Mouse (Mus musculus) heart, adult 2 months (tissue): Measurements from ENCODE around the gene Atf6. TPM values are rescaled to one million over a fixed set of nuclear protein-coding genes. Genes with fewer than 3 reads are reported as not detected.

Source experiments
- DNase-seq, 2 experiments: peaks; one replicate each; pipeline ENCODE4 v3.0.0; 2021
- H3K27ac ChIP-seq: fragments of 200-600 bp; 2 replicates; pipeline ENCODE4 v1.8.1; 2022
- H3K27me3 ChIP-seq: fragments of 200-500 bp; 2 replicates; pipeline ENCODE4 v1.6.1; 2012; ENCODE audit warnings: mild to moderate bottlenecking, low read length, inconsistent platforms, mixed read lengths; ENCODE audit not compliant: control insufficient read depth, insufficient read depth
- H3K36me3 ChIP-seq: fragments of 200-500 bp; 2 replicates; pipeline ENCODE4 v1.6.1; 2012; ENCODE audit warnings: low read length, inconsistent platforms; ENCODE audit not compliant: control insufficient read depth, insufficient read depth
- H3K4me1 ChIP-seq: fragments of 200-500 bp; 2 replicates; pipeline ENCODE4 v1.6.1; 2011; ENCODE audit warnings: low read length; ENCODE audit not compliant: control insufficient read depth, insufficient read depth
- H3K4me3 ChIP-seq: fragments of 200-600 bp; 2 replicates; pipeline ENCODE4 v1.8.1; 2022
- H3K79me2 ChIP-seq: fragments of 200-500 bp; replicated peaks from 2 replicates; pipeline ENCODE4 v1.6.1; 2012; ENCODE audit warnings: mild to moderate bottlenecking, inconsistent platforms, low read length, moderate library complexity, mixed read lengths; ENCODE audit not compliant: control insufficient read depth, insufficient read depth
- H3K9ac ChIP-seq: fragments of 200-500 bp; 2 replicates; pipeline ENCODE4 v1.6.1; 2012; ENCODE audit warnings: low read depth, mild to moderate bottlenecking, control low read depth, inconsistent platforms, low read length, mixed read lengths
- CTCF ChIP-seq: fragments of 200-600 bp; IDR thresholded peaks from 2 replicates; pipeline ENCODE4 v1.8.1; 2022; ENCODE audit warnings: antibody characterized with exemption, mild to moderate bottlenecking, moderate library complexity
- EP300 ChIP-seq: fragments of 200-500 bp; IDR thresholded peaks from 2 replicates; pipeline ENCODE4 v1.6.1; 2011; ENCODE audit warnings: low read depth, low read length, control low read depth; ENCODE audit not compliant: insufficient read depth
- POLR2A ChIP-seq: fragments of 200-500 bp; IDR thresholded peaks from 2 replicates; pipeline ENCODE4 v1.6.1; 2011; ENCODE audit warnings: mild to moderate bottlenecking, low read depth, low read length, control low read depth; ENCODE audit not compliant: insufficient read depth
- WGBS: fragments of 180-500 bp; shearing (Covaris S2); methylation state at CpG from one replicate; pipeline ENCODE4 v1.1.7; 2018; 5-methylcytosine and 5-hydroxymethylcytosine counted together
- intact Hi-C: fragments of 180-260 bp; cut with DNase I; formaldehyde crosslinking; loops from one replicate; pipeline ENCODE4 v1.15.1; 2025
- polyA plus RNA-seq: library from polyadenylated mRNA; depleted of rRNA; stranded (reverse); fragments of >200 nt; gene quantifications from 2 replicates; pipeline ENCODE4 v1.2.3, GENCODE M21; 2012
- total RNA-seq, 2 experiments: library from RNA; stranded (reverse); gene quantifications; 2 replicates each; pipeline ENCODE4 v1.2.3; 2021

The Atf6 gene
- total and polyA plus RNA-seq, 3 experiments: 22.0 to 82.3 (median 62.6) TPM

GRCm38 (mm10) chr1:170766997-170767396, 100.6 kb downstream of the Atf6 start:
- Histone ChIP-seq H3K27me3 (no peaks in the 10 kb centered on the region), H3K9ac (no peak overlapping the region), H3K4me1 (peaks cover 4% of the 10 kb centered on the region), H3K36me3 (peaks cover 10% of the 10 kb centered on the region), H3K4me3 (no peak overlapping the region), H3K79me2 (no peaks in the 10 kb centered on the region; the same call in 1 of the 2 replicates), H3K27ac (peak overlapping the region; percentile 62)
- intact Hi-C loops: loop anchor here (5.0 kb wide), 1 partner anchor 115 kb away; no protein-coding TSS in a partner anchor
- WGBS: 10% methylated on average over 2 of the region's 2 CpGs
- no peak for TF ChIP-seq EP300
- TF ChIP-seq POLR2A: no peak
- TF ChIP-seq CTCF: no peak
- DNase-seq: no peak

GRCm38 (mm10) chr1:170764798-170765197, 102.8 kb downstream of the Atf6 start:
- Histone ChIP-seq H3K4me1 (peaks cover 6% of the 10 kb centered on the region), H3K27me3 (no peaks in the 10 kb centered on the region), H3K36me3 (peaks cover 10% of the 10 kb centered on the region), H3K79me2 (no peaks in the 10 kb centered on the region), H3K4me3 (no peak overlapping the region), H3K27ac (no peak overlapping the region), H3K9ac (no peak overlapping the region)
- WGBS: 50% methylated on average over 1 of the region's 1 CpGs
- DNase-seq: no peak
- TF ChIP-seq CTCF (no peak), POLR2A (no peak), EP300 (no peak)
- intact Hi-C loops: loop anchor here (5.0 kb wide), 1 partner anchor 112 kb away; no protein-coding TSS in a partner anchor

GRCm38 (mm10) chr1:170761634-170762033, 105.9 kb downstream of the Atf6 start:
- no peak overlapping the region for H3K9ac ChIP-seq
- 97% methylated on average over 1 of the region's 1 CpGs for WGBS
- H3K36me3 ChIP-seq: peaks cover 2% of the 10 kb centered on the region
- DNase-seq: no peak
- intact Hi-C loops: no loop called here
- TF ChIP-seq CTCF (no peak), EP300 (no peak), POLR2A (no peak)
- H3K79me2 ChIP-seq: no peaks in the 10 kb centered on the region
- no peaks in the 10 kb centered on the region for H3K27me3 ChIP-seq
- H3K27ac ChIP-seq: no peak overlapping the region
- H3K4me3 ChIP-seq: no peak overlapping the region
- peaks cover 2% of the 10 kb centered on the region for H3K4me1 ChIP-seq

GRCm38 (mm10) chr1:170753597-170753996, 114.0 kb downstream of the Atf6 start:
- no peak for TF ChIP-seq POLR2A
- no peak for TF ChIP-seq EP300
- Histone ChIP-seq H3K79me2 (no peaks in the 10 kb centered on the region), H3K9ac (no peak overlapping the region), H3K27me3 (no peaks in the 10 kb centered on the region), H3K36me3 (0 out of 2 replicates have a peak, but pooled peaks cover 2% of the 10 kb centered on the region), H3K27ac (no peak overlapping the region), H3K4me1 (no peaks in the 10 kb centered on the region), H3K4me3 (no peak overlapping the region)
- no peak for DNase-seq
- intact Hi-C loops: no loop called here
- 92% methylated on average over 5 of the region's 5 CpGs for WGBS

- Histone ChIP-seq H3K9ac (no peak overlapping the region), H3K4me1 (no peaks in the 10 kb centered on the region), H3K27me3 (no peaks in the 10 kb centered on the region), H3K27ac (no peak overlapping the region), H3K79me2 (no peaks in the 10 kb centered on the region), H3K4me3 (no peak overlapping the region), H3K36me3 (0 out of 2 replicates have a peak, but pooled peaks cover 2% of the 10 kb centered on the region)
- 67% methylated on average over 7 of the region's 7 CpGs for WGBS
- no peak for DNase-seq
- intact Hi-C loops: no loop called here
- TF ChIP-seq POLR2A: no peak
- TF ChIP-seq EP300: no peak
Observed at GRCm38 (mm10) chr1:170751797-170752196, 115.8 kb downstream of the Atf6 start.

- no peak for TF ChIP-seq EP300
- TF ChIP-seq POLR2A: no peak
- no peak for TF ChIP-seq CTCF
- no peak overlapping the region for H3K9ac ChIP-seq
- H3K4me3 ChIP-seq: no peak overlapping the region
- WGBS: 86% methylated on average over 5 of the region's 5 CpGs
- H3K27ac ChIP-seq: no peak overlapping the region
- no peaks in the 10 kb centered on the region for H3K79me2 ChIP-seq
- no peaks in the 10 kb centered on the region for H3K4me1 ChIP-seq
- intact Hi-C loops: no loop called here
- H3K36me3 ChIP-seq: 0 out of 2 replicates have a peak, but pooled peaks cover 2% of the 10 kb centered on the region
- no peaks in the 10 kb centered on the region for H3K27me3 ChIP-seq
- no peak for DNase-seq
Observed at GRCm38 (mm10) chr1:170746523-170746922, 121.0 kb downstream of the Atf6 start.
